Mouse (Mus musculus): ENCODE data around the gene Fam69a.
"Not testable (repeated sequence)": the region's sequence is repeated elsewhere in the genome, so short reads cannot be mapped to it uniquely, and the experiment has no call there.

Gene Fam69a

GRCm38 (mm10) chr5:107979901-107980300, 7.0 kb downstream of the Fam69a start:
- DNase-seq (ENCODE audit: low read depth) = peak; percentile 66

GRCm38 (mm10) chr5:107978289-107979035, 8.4 kb downstream of the Fam69a start:
- DNase-seq (ENCODE audit: low read depth) = peak; percentile 67

GRCm38 (mm10) chr5:107977640-107978288, 9.1 kb downstream of the Fam69a start:
- DNase-seq (ENCODE audit: low read depth) = peak; percentile 39

DNA sequence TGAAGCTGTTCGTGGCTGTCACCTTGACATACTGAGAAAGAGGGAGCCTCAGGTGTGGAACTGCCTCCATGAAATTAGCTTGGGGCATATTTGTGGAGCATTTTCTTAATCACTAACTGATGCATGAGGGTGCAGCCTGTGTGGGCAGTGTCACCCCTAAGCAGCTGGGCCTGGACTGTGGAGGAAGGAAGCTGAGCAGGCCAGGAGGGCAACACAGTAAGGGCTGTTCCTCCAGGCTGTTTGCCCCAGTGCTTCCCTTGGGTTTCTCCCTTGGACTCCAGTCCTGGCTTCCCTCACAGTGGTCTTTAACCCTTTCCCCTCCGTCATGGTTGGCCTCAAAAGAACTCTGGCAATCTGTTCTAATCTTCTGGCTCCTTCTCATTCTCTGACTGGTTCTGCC, 13.6 kb downstream of the Fam69a start:
- no peak for DNase-seq (ENCODE audit: low read depth)

DNA sequence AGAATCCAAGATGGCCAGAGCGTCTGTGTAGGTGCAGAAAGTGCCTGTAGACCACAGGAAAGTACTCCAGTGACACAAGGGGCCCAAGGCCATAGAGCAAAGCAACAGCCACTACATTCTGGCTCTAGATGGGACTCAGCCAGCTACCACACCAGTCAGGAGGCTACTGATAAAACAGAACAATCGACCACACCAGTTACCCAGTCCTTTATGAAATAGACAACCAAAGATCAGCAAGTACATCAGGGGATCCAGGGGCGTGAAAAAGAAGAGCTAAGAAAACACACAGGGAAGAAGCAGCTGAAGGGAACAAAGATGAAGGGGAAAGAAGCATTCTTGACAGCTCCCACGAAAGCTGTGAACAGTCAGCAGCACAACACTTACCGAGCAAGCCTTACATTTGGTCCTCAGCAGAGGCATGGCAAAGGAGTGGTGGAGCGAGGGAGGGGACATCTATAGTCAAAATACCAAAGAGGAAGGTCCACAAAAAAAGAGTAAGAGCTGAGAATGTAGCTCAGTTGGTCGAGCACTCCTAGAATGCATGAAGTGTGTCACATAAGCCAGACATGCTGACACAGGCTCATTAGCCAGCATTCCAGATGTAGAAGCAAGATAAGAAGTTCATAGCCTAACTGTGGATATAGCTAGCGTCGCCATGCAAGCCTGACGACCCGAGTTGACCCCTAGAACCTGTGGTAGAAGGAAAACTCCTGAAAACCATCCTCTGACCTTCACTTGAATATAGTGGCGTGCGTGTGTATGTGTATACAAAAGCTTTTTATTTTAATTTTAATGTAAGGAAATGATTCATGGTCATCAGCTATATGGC, 14.2 kb downstream of the Fam69a start:
- no peak for DNase-seq (ENCODE audit: low read depth)

GRCm38 (mm10) chr5:107971069-107971468, 15.8 kb downstream of the Fam69a start:
- peak; percentile 59 for DNase-seq (ENCODE audit: low read depth)

- DNase-seq (ENCODE audit: low read depth) = not testable (repeated sequence)
Observed at GRCm38 (mm10) chr5:107969818-107970217, 17.1 kb downstream of the Fam69a start.

GRCm38 (mm10) chr5:107968079-107968478, 18.8 kb downstream of the Fam69a start:
- DNase-seq (ENCODE audit: low read depth) = no peak

DNA sequence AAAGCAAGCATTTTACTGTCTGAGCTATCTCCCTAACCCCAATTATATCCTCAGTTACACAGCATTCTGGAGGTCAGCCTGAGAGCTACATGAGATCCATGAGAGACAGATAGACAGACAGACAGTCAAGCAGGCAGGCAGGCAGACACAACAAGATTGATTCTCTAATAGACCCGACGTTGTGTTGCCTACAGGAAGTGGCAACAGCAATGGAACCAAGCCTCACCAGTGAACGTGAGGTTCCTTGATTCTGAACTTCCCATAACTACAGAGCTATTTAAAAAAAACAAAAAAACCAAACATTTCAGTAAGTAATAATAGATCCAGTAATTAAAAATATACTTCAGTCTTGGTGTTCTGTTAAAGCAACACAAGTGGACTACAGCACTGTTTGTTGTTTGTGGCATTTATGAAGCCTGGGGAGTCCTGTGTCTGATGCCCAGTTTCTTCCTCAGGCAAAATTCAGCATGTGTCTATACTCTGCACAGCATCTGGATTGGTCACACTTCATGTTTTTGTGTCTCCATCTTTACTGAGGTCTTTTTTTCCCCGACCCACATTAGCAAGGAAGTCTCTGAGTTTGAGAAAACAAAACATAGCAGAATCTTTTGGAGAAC, 19.9 kb downstream of the Fam69a start:
- peak; percentile 61 for DNase-seq (ENCODE audit: low read depth)

- peak; percentile 47 for DNase-seq (ENCODE audit: low read depth)
Observed at GRCm38 (mm10) chr5:107966156-107966555, 20.7 kb downstream of the Fam69a start.

DNA sequence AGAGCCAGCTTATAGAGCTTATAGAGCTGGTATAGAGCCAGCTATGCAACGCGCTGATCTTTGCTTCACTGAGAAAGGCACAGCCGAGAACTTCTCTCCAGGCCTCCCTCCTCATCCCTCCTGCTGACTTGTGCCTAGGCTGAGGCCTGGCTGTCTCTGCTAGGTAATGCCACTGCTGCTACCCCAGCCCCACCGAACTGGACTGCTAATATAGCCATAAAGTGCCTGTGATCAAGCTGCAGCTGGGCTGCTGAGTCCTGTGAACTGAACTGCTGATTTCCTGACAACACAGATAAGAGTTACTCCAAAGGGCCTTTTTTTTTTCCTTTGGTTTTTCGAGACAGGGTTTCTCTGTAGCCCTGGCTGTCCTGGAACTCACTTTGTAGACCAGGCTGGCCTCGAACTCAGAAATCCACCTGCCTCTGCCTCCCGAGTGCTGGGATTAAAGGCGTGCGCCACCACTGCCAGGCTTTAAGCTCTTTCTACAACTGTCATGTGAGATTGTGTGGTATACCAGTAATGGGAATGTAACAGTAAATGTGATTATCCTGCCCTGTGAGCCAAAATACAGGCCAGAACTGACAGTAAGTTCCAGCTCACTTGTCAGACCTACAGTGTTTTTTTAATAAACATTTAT, 21.4 kb downstream of the Fam69a start:
- DNase-seq (ENCODE audit: low read depth) = no peak

- no peak for DNase-seq (ENCODE audit: low read depth)
Observed at GRCm38 (mm10) chr5:107964031-107964758, 22.7 kb downstream of the Fam69a start.

DNA sequence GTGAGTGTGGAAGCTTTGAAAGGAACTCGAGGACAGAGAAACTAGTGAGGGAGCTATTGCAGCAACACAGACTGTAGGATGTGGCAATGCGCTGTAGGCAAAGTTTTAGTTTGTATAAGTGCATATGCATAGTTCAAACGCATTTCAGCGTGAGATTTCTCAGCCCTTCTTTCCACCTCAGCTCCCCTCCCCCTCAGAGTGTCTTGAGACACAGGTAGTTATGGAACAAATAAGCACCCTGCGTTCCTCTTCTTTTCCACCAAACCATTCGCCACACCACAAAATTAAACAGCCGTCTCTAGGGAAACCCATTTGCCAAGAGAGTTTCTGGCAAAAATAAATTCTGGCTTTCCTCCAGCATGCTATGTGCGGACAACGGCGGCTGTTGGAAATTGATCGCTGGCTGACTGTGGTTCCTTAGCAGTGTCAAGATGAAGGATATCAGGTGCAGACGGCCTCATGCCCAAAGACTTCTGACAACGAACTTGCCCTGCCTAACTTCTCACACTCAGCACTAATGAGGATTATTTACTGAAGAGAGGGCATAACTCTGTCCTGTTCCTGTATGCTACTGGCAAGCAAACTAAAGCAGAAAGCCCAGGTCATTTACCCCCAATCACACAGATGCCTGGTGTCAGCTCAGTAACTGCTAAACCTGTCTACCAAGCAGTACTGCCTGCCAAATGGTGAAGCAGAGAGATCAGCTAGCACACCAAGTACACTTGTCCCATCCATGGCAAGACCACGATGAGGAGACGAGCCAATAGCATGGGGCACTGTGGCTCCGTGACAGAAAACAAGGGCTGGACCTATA, 25.2 kb downstream of the Fam69a start:
- DNase-seq (ENCODE audit: low read depth) = peak; percentile 68

DNA sequence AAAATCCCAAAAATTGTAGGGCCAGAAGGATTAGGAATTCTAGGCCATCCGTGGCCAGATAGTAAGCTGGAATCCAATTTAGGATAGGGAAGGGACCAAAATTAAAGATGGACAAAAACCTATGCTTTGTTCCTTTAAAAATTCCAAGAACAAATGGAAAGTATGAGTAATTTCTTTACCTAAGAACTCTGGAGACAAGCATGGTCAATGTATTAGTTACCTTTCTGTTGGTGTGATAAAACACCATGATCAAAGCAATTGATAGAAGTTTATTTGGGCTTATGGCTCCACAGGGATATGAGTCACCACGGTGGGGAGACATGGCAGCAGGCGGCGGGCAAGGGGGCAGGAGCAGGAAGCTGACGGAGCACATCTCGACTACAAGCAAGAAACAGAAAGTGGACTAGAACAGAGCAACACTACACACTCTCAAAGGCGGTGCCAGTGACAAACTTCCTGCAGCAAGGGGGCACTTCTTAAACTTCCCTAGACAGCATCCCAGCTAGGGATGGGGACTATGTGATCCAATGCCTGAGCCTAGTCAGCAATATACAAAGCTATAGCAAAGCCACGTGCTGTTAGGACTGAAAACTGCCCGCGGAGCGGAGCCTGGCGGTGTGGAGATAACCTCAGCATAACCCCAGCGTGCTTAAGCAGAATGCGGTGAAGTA, 26.2 kb downstream of the Fam69a start:
- DNase-seq (ENCODE audit: low read depth) = peak; percentile 85

DNA sequence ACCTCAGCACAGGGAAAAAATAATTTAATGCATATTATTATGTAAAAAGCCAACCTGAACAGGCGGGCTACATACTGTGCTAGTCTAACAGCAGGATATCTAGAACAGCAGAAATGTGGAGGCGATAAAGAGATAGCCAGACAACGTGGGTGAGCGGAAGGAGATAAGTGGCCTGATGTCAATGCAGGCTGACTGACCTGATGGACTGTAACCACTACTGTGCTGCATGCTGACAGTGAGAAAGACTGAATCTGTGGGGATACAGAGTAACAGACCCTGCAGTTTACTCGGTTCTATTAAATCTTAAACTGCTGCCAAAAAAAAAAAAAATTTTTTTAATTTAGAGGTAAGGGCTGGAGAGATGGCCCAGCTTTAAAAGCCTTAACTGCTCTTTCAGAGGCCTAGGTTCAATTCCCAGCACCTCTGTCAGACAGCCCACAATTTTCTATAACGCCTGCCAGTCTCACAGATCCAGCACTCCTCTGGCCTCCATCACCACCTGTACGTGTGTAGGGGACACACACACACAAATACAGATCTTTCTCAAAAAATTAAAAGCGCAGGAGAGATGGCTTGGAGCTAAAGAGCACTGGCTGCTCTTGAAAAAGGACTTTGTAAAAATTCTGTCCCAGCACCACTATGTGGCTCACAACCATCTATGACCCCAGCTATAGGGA, 27.1 kb downstream of the Fam69a start:
- no peak for DNase-seq (ENCODE audit: low read depth)

- peak; percentile 37 for DNase-seq (ENCODE audit: low read depth)
Observed at GRCm38 (mm10) chr5:107950643-107951042, 36.2 kb downstream of the Fam69a start.

DNA sequence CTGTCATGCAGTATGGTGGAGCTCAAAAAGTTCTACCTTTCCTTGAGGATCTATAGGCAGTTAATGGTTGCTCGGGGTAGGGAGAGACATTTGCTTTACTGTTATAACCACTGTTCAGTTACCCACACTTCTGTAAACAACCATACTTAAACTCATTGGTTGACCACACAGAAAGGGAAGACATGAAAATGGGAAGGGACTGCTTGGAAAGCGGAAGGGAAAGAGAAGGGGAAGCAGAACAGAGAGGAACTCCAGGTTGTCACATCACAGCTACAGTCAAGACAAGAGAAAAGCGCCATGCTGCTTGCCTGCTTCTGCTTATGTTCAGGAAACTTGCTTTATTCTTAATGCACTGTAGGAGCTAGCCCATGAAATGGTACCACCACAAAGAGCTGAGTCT, 37.3 kb downstream of the Fam69a start:
- no peak for DNase-seq (ENCODE audit: low read depth)

- no peak for DNase-seq (ENCODE audit: low read depth)
Observed at GRCm38 (mm10) chr5:107948899-107949298, 38.0 kb downstream of the Fam69a start.

- DNase-seq (ENCODE audit: low read depth) = no peak
Observed at GRCm38 (mm10) chr5:107947548-107947947, 39.3 kb downstream of the Fam69a start.

Data from induced T-regulatory cell, adult 2 months (primary cell).